Comparison of ENCODE assay signal across 23 mouse cellular contexts in genomic region chr15:31960301-31960700, GRCm38 (mm10).
DNase-seq lines count a peak whose midpoint lies in the region; ATAC-seq and TF ChIP-seq lines count a peak whose summit lies in the region.
"Had no signal": no experiment of that assay in that cellular context is flagged by ENCODE, and none has a peak within 500 bp of the region (broad histone marks: within the 10 kb centered on the region; RNA-seq: fewer than 3 reads in every experiment).

No protein-coding gene starts in this region.

- no peak overlapping the region for H3K9ac ChIP-seq in hindbrain, embryonic 16.5 days (ENCODE audit: low read depth, low read length)
- H3K9ac ChIP-seq in hindbrain, embryonic 13.5 days: no peak overlapping the region
- H3K9ac ChIP-seq in midbrain, postnatal 0 days (replicated peaks; ENCODE audit: low read length, poor library complexity, severe bottlenecking): no peak overlapping the region
- H3K9ac ChIP-seq in midbrain, embryonic 11.5 days (ENCODE audit: low read length): no peak overlapping the region
- H3K9ac ChIP-seq: embryonic facial prominence, embryonic 12.5 days; embryonic facial prominence, embryonic 15.5 days; hindbrain, embryonic 15.5 days had no signal

- no peak overlapping the region for H3K27ac ChIP-seq in hindbrain, embryonic 16.5 days (ENCODE audit: low read depth, low read length)
- H3K27ac ChIP-seq in hindbrain, embryonic 13.5 days: no peak overlapping the region
- no peak overlapping the region for H3K27ac ChIP-seq in midbrain, postnatal 0 days (ENCODE audit: low read depth, low read length)
- no peak overlapping the region for H3K27ac ChIP-seq in midbrain, embryonic 11.5 days (ENCODE audit: low read depth, low read length)
- H3K27ac ChIP-seq: embryonic facial prominence, embryonic 12.5 days; embryonic facial prominence, embryonic 15.5 days; hindbrain, embryonic 10.5 days; hindbrain, embryonic 15.5 days had no signal

- WGBS in hindbrain, embryonic 16.5 days: 79% methylated on average over 4 of the region's 4 CpGs
- 89% methylated on average over 4 of the region's 4 CpGs for WGBS in hindbrain, embryonic 13.5 days
- WGBS in midbrain, postnatal 0 days: 90% methylated on average over 4 of the region's 4 CpGs
- 83% methylated on average over 4 of the region's 4 CpGs for WGBS in midbrain, embryonic 11.5 days

- no peaks in the 10 kb centered on the region for H3K27me3 ChIP-seq in hindbrain, embryonic 16.5 days (replicated peaks; ENCODE audit: control insufficient read depth, insufficient read depth, low read length)
- no peaks in the 10 kb centered on the region for H3K27me3 ChIP-seq in hindbrain, embryonic 13.5 days
- H3K27me3 ChIP-seq in midbrain, postnatal 0 days (ENCODE audit: insufficient read depth, low read length): no peaks in the 10 kb centered on the region
- H3K27me3 ChIP-seq in midbrain, embryonic 11.5 days (ENCODE audit: control insufficient read depth, insufficient read depth, low read length): no peaks in the 10 kb centered on the region
- H3K27me3 ChIP-seq: embryonic facial prominence, embryonic 12.5 days; embryonic facial prominence, embryonic 15.5 days; hindbrain, embryonic 15.5 days had no signal

- DNase-seq in cerebellum, postnatal 14 days: peak; percentile 33 to 35
- DNase-seq in cerebellum, adult 9-10 months: no peak
- peak; percentile 27 for DNase-seq in midbrain, postnatal 0 days (ENCODE audit: low spot score)
- DNase-seq in midbrain, embryonic 11.5 days (ENCODE audit: low spot score, missing footprints): no peak
- DNase-seq: adrenal gland, adult 2 months; adrenal gland, postnatal 14 days; cerebellum, adult 11-12 months; cerebellum, postnatal 25 days; gastrocnemius, postnatal 10 days; gastrocnemius, postnatal 36 days; heart, postnatal 36 days; kidney, adult 18-20 months had no signal

- H3K36me3 ChIP-seq in hindbrain, embryonic 16.5 days (ENCODE audit: control insufficient read depth, insufficient read depth, low read length): no peaks in the 10 kb centered on the region
- no peaks in the 10 kb centered on the region for H3K36me3 ChIP-seq in hindbrain, embryonic 13.5 days
- no peaks in the 10 kb centered on the region for H3K36me3 ChIP-seq in midbrain, postnatal 0 days (ENCODE audit: insufficient read depth, low read length)
- no peaks in the 10 kb centered on the region for H3K36me3 ChIP-seq in midbrain, embryonic 11.5 days (ENCODE audit: control insufficient read depth, insufficient read depth, low read length)
- H3K36me3 ChIP-seq: embryonic facial prominence, embryonic 12.5 days; embryonic facial prominence, embryonic 15.5 days; hindbrain, embryonic 10.5 days; hindbrain, embryonic 15.5 days had no signal

- no peak overlapping the region for H3K4me3 ChIP-seq in hindbrain, embryonic 16.5 days (ENCODE audit: low read length)
- no peak overlapping the region for H3K4me3 ChIP-seq in hindbrain, embryonic 13.5 days
- H3K4me3 ChIP-seq in midbrain, postnatal 0 days (ENCODE audit: low read depth, low read length): no peak overlapping the region
- no peak overlapping the region for H3K4me3 ChIP-seq in midbrain, embryonic 11.5 days (ENCODE audit: low read depth, low read length)
- H3K4me3 ChIP-seq: embryonic facial prominence, embryonic 12.5 days; embryonic facial prominence, embryonic 15.5 days; hindbrain, embryonic 10.5 days; hindbrain, embryonic 15.5 days had no signal

- H3K9me3 ChIP-seq in hindbrain, embryonic 16.5 days (ENCODE audit: control insufficient read depth, low read length): no peaks in the 10 kb centered on the region
- H3K9me3 ChIP-seq in hindbrain, embryonic 13.5 days: no peaks in the 10 kb centered on the region
- no peaks in the 10 kb centered on the region for H3K9me3 ChIP-seq in midbrain, postnatal 0 days (ENCODE audit: low read length)
- H3K9me3 ChIP-seq in midbrain, embryonic 11.5 days (ENCODE audit: control insufficient read depth, low read length): no peaks in the 10 kb centered on the region
- H3K9me3 ChIP-seq: embryonic facial prominence, embryonic 12.5 days; embryonic facial prominence, embryonic 15.5 days; hindbrain, embryonic 10.5 days; hindbrain, embryonic 15.5 days had no signal

- 0 out of 2 replicates have a peak, but pooled peaks have one; percentile 34 for ATAC-seq in hindbrain, embryonic 16.5 days
- no peak for ATAC-seq in hindbrain, embryonic 13.5 days (ENCODE audit: low FRiP score)
- no peak for ATAC-seq in midbrain, postnatal 0 days (ENCODE audit: low FRiP score)
- ATAC-seq in midbrain, embryonic 11.5 days (ENCODE audit: low FRiP score): no peak
- ATAC-seq: CD4-positive, CD25-positive, alpha-beta regulatory T cell, adult 4 months; forebrain, embryonic 14.5 days; inflammation-experienced regulatory T-cells, adult 6 months; intestine, embryonic 16.5 days had no signal

- H3K4me1 ChIP-seq in hindbrain, embryonic 16.5 days (ENCODE audit: control insufficient read depth, insufficient read depth, low read depth, low read length): no peaks in the 10 kb centered on the region
- H3K4me1 ChIP-seq in hindbrain, embryonic 13.5 days (replicated peaks): no peaks in the 10 kb centered on the region
- no peaks in the 10 kb centered on the region for H3K4me1 ChIP-seq in midbrain, postnatal 0 days (ENCODE audit: insufficient read depth, low read length)
- no peaks in the 10 kb centered on the region for H3K4me1 ChIP-seq in midbrain, embryonic 11.5 days (ENCODE audit: control insufficient read depth, insufficient read depth, low read length)
- H3K4me1 ChIP-seq: embryonic facial prominence, embryonic 12.5 days; hindbrain, embryonic 10.5 days; hindbrain, embryonic 15.5 days had no signal

- no peak for TF ChIP-seq CTCF in midbrain, postnatal 0 days (IDR thresholded peaks at IDR 0.05)

- no peak overlapping the region for H3K4me2 ChIP-seq in hindbrain, embryonic 16.5 days (ENCODE audit: low read length)
- no peak overlapping the region for H3K4me2 ChIP-seq in hindbrain, embryonic 13.5 days
- no peak overlapping the region for H3K4me2 ChIP-seq in midbrain, postnatal 0 days (ENCODE audit: low read depth, low read length, poor library complexity, severe bottlenecking)
- no peak overlapping the region for H3K4me2 ChIP-seq in midbrain, embryonic 11.5 days
- H3K4me2 ChIP-seq: embryonic facial prominence, embryonic 12.5 days; embryonic facial prominence, embryonic 15.5 days; heart, embryonic 11.5 days; hindbrain, embryonic 15.5 days had no signal

Comparison
In these comparisons a context has a peak if more than half of its experiments do, and no peak if none do; other contexts are left out.
1. DNase-seq: peak in cerebellum, postnatal 14 days (2 of 2) and midbrain, postnatal 0 days (single experiment); none in cerebellum, adult 9-10 months (single experiment) and midbrain, embryonic 11.5 days (single experiment).